Mouse (Mus musculus) spleen, adult 18-20 months (tissue): ENCODE results near the gene Scamp2.

Experiments used
- DNase-seq, 2 experiments: peaks; one replicate each; pipeline ENCODE4 v3.0.0; 2022; ENCODE audit warnings: mixed read lengths in 2 of 2

The Scamp2 gene

GRCm38 (mm10) chr9:57560861-57561710 is at the start of gene Scamp2:
Scamp2 (plus strand) TSS chr9:57560943.
- DNase-seq: peak; percentile 89 to 95

GRCm38 (mm10) chr9:57517113-57517512 is 43.6 kb upstream of the Scamp2 start:
- peak in 1 of 2 experiments; percentile 61 for DNase-seq

- no peak for DNase-seq
These were observed 40.2 kb upstream of the Scamp2 start for GRCm38 (mm10) chr9:57520375-57521055.

- DNase-seq: peak; percentile 86 to 92
These were observed 39.5 kb upstream of the Scamp2 start, which contains the start of gene Cox5a for GRCm38 (mm10) chr9:57521056-57521911. Cox5a (plus strand) TSS chr9:57521274.

- no peak for DNase-seq
These were observed 38.5 kb upstream of the Scamp2 start for GRCm38 (mm10) chr9:57522114-57522860.

- DNase-seq: no peak
These were observed 37.9 kb upstream of the Scamp2 start for GRCm38 (mm10) chr9:57522861-57523246.

GRCm38 (mm10) chr9:57523754-57524153 is 37.0 kb upstream of the Scamp2 start:
- DNase-seq: no peak

GRCm38 (mm10) chr9:57524439-57524838 is 36.3 kb upstream of the Scamp2 start:
- DNase-seq: no peak

- DNase-seq: no peak
These were observed 35.2 kb upstream of the Scamp2 start for GRCm38 (mm10) chr9:57525516-57525915.

GRCm38 (mm10) chr9:57526435-57526834 is 34.3 kb upstream of the Scamp2 start:
- DNase-seq: no peak

- no peak for DNase-seq
These were observed 28.8 kb upstream of the Scamp2 start for GRCm38 (mm10) chr9:57531946-57532345.

- DNase-seq: no peak
These were observed 24.4 kb upstream of the Scamp2 start for GRCm38 (mm10) chr9:57536362-57536761.

GRCm38 (mm10) chr9:57537044-57537727 is 23.6 kb upstream of the Scamp2 start, which contains the start of gene Fam219b:
Fam219b (plus strand) TSS chr9:57537528.
- DNase-seq: peak; percentile 79 to 85

- DNase-seq: no peak
These were observed 23.0 kb upstream of the Scamp2 start for GRCm38 (mm10) chr9:57537728-57538181.

GRCm38 (mm10) chr9:57539550-57539949 is 21.2 kb upstream of the Scamp2 start:
- DNase-seq: no peak

GRCm38 (mm10) chr9:57541312-57541711 is 19.4 kb upstream of the Scamp2 start:
- DNase-seq: peak in 1 of 2 experiments; percentile 33

- no peak for DNase-seq
These were observed 16.8 kb upstream of the Scamp2 start for GRCm38 (mm10) chr9:57543951-57544350.

- DNase-seq: no peak
These were observed 13.5 kb upstream of the Scamp2 start for GRCm38 (mm10) chr9:57547287-57547686.

- DNase-seq: no peak
These were observed 12.9 kb upstream of the Scamp2 start for GRCm38 (mm10) chr9:57547869-57548268.

GRCm38 (mm10) chr9:57549186-57549585 is 11.6 kb upstream of the Scamp2 start:
- no peak for DNase-seq

- no peak for DNase-seq
These were observed 10.4 kb upstream of the Scamp2 start for GRCm38 (mm10) chr9:57550126-57550862.
